Mouse (Mus musculus) adrenal gland (tissue): ENCODE data around the gene Gm6525.

Experiments
- intact Hi-C: fragments of 180-260 bp; cut with DNase I; formaldehyde crosslinking; loops from one replicate; pipeline ENCODE4 v1.15.1; 2025

Gm6525 gene

GRCm38 (mm10) chr3:84208917-84209513, 35.1 kb downstream of the Gm6525 start:
- intact Hi-C loops: no loop called here

GRCm38 (mm10) chr3:84211340-84211875, 37.5 kb downstream of the Gm6525 start:
- intact Hi-C loops: no loop called here

- intact Hi-C loops: no loop called here
Observed at GRCm38 (mm10) chr3:84214501-84214900, 40.6 kb downstream of the Gm6525 start.

- intact Hi-C loops: no loop called here
Observed at GRCm38 (mm10) chr3:84215253-84215652, 41.3 kb downstream of the Gm6525 start.

GRCm38 (mm10) chr3:84215743-84216360, 41.9 kb downstream of the Gm6525 start:
- intact Hi-C loops: no loop called here

DNA sequence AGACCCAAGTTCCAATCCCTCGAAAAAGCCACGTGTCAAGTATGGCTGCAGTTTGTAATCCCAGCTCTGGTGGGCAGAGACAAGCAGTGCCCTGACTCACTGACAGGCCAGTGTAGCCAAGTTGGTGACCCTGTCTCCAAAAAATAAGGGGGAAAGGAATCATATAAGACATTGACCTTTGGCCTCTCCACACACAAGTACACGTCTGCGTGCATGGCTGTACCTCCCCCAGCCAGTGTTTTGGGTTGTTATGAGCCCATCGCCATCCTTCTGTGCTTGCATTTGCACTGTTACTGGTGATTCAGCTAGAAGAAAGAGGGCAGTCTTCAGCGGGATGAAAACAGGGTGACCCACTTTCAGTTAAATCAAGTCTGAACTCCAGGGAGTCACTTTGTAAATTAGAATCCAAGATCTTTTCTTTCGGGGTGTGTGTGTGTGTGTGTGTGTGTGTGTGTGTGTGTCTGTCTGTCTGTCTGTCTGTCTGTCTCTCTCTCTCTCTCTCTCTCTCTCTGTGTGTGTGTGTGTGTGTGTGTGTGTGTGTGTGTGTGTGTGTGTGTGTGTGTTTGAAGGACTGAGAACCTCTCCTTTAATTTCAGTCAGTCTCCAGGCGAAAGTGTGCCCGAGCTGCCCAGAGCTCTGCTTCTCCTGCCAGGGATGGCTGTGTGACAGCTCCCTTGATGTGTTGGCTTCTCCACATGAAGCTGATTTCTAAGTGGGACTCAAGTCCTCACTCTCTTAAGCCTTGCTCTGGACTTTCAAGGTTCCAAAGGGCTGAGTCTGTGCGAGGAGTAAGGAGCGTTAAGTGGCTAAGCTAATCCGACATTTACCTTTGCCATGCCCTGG, 43.4 kb downstream of the Gm6525 start:
- intact Hi-C loops: no loop called here

DNA sequence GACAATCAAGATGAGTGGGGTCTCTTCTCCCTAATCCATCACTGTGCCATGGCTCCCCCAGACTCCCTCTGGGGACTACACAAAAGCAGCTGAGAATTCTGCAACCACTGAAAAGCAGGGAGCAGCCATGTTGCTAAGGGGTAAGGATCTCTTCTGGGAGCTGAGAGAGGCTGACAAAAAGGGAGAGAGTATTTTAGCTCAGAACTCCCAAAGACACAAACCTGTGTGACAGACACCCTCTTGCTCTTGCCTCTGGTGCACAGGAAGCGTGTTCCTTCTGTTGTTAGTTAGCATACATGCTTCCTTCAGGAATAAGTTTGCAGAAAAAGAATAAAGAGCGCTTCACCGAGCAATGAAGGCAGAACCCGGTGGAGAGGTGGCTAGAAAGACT, 44.1 kb downstream of the Gm6525 start:
- intact Hi-C loops: no loop called here

DNA sequence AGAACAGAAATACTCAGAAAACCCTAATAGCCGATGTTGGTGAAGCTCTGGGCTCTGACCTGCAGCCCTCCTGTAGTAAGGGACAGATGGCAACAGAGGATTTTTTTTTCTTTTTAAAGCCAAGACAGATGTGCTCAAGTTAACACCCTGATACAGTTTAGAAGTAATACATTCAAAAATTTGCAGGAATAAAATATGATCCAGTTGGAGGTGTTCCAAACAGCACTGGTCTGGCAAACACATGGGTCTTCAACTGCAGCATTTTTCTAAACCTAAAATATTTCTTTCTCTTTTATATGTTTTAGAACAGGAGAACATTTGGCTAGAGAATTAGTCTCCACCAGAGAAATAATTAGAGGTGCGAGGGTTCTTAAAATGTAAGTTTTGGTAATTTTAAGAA, 44.6 kb downstream of the Gm6525 start:
- intact Hi-C loops: no loop called here

DNA sequence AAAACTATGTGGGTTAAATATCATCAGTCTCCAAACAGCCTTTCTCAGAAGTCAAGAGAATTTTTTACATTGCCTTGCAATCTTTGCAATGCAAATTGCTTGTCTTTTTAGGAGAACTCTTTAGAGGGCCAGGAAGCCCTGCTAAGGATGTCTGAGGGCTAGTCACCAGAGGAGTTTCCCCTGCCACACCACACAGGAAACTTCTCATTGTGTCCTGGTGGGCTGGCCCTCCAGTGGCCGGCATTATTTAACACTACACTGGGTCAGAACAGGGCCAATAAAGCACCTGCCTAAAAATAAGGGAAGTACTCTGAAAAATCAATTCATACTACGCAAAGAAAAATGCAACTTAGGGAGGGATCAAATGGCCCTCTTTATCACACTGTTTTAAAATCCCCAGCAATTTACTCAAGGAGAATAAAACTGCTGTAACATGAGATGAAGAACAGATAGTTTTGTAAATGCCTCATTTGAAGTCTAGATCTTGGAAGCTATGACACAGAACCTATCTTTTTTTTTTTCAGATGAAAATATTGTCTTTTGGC, 45.3 kb downstream of the Gm6525 start:
- intact Hi-C loops: no loop called here

DNA sequence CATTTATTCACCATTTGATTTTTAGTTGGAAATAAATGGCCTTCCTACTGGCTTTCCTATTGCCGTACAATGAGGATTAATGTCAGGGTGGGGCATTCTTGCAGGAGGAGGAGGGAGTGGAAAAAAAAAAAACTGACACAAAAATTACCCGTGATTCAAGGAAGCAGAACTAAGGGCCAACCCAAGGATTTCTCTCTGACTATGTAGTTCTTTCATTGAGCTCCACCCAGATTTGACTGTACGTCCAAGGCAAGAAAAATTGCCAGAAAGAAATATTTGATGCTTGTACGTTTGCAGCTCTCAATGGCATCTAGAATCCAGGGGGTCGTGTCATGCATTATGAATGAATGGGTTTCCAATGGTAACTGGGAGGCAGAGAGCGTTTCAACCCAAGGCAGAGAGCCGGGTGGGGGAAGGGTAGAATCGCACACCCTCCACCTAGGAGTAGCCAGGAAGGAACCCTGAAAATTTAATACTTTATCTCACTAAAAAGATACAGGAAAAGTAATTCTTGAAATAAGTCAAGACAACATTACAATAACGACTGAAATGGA, 45.9 kb downstream of the Gm6525 start:
- intact Hi-C loops: loop anchor here (5.0 kb wide), 1 partner anchor 32 kb away; no protein-coding TSS in a partner anchor

- intact Hi-C loops: loop anchor here (5.0 kb wide), 1 partner anchor 33 kb away; no protein-coding TSS in a partner anchor
Observed at GRCm38 (mm10) chr3:84220326-84220725, 46.4 kb downstream of the Gm6525 start.

- intact Hi-C loops: loop anchor here (5.0 kb wide), 1 partner anchor 33 kb away; no protein-coding TSS in a partner anchor
Observed at GRCm38 (mm10) chr3:84220748-84221147, 46.8 kb downstream of the Gm6525 start.
